Mouse (Mus musculus) cerebellum, adult 2 months (tissue): Measurements from ENCODE around the gene Dnm3.

Source experiments
- CTCF ChIP-seq: fragments of 200-500 bp; IDR thresholded peaks from 2 replicates; pipeline ENCODE4 v1.5.1; 2011; ENCODE audit warnings: low read depth, mild to moderate bottlenecking, control low read depth, low read length, moderate library complexity, borderline replicate concordance; ENCODE audit not compliant: insufficient read depth
- POLR2A ChIP-seq: fragments of 200-500 bp; IDR thresholded peaks from 2 replicates; pipeline ENCODE4 v1.6.1; 2011; ENCODE audit warnings: low read length, control low read depth, borderline replicate concordance; ENCODE audit not compliant: insufficient read depth

GRCm38 (mm10) chr1:162093806-162094522, 383.9 kb downstream of the Dnm3 start:
- TF ChIP-seq CTCF, result no peak
- TF ChIP-seq POLR2A, result no peak
